Mouse (Mus musculus) megakaryocyte, embryonic 14.5 days (primary cell): ENCODE results near the gene Adm2. TPM values are rescaled to one million over a fixed set of nuclear protein-coding genes. Genes with fewer than 3 reads are reported as not detected.

Source experiments
- H3K27me3 ChIP-seq: replicated peaks from 2 replicates; pipeline ENCODE3; 2012; ENCODE audit warnings: inconsistent platforms
- H3K36me3 ChIP-seq: replicated peaks from 2 replicates; pipeline ENCODE3; 2012; ENCODE audit warnings: low read length, inconsistent platforms, mixed read lengths
- H3K4me1 ChIP-seq: 2 replicates; pipeline ENCODE4 v1.6.1; 2012; ENCODE audit warnings: inconsistent platforms
- H3K4me3 ChIP-seq: replicated peaks from 2 replicates; pipeline ENCODE3; 2012; ENCODE audit warnings: moderate library complexity, mild to moderate bottlenecking, inconsistent platforms
- H3K9me3 ChIP-seq: 2 replicates; pipeline ENCODE4 v1.6.1; 2012; ENCODE audit warnings: inconsistent platforms
- FLI1 ChIP-seq: IDR thresholded peaks from 2 replicates; pipeline ENCODE4 v1.6.1; 2012; ENCODE audit warnings: low read length, inconsistent platforms, mixed read lengths
- GATA1 ChIP-seq: IDR thresholded peaks from 3 replicates; pipeline ENCODE4 v1.6.1; 2012; ENCODE audit warnings: mixed read lengths, low read length, inconsistent platforms, borderline replicate concordance
- polyA plus RNA-seq: library from polyadenylated mRNA; stranded (reverse); fragments of >175 nt; gene quantifications from 2 replicates; pipeline ENCODE4 v1.2.3, GENCODE M21; 2012; ENCODE audit warnings: low replicate concordance; ENCODE audit not compliant: insufficient read depth

The Adm2 gene
- polyA plus RNA-seq, 1 experiment, result 4.0 TPM

DNA sequence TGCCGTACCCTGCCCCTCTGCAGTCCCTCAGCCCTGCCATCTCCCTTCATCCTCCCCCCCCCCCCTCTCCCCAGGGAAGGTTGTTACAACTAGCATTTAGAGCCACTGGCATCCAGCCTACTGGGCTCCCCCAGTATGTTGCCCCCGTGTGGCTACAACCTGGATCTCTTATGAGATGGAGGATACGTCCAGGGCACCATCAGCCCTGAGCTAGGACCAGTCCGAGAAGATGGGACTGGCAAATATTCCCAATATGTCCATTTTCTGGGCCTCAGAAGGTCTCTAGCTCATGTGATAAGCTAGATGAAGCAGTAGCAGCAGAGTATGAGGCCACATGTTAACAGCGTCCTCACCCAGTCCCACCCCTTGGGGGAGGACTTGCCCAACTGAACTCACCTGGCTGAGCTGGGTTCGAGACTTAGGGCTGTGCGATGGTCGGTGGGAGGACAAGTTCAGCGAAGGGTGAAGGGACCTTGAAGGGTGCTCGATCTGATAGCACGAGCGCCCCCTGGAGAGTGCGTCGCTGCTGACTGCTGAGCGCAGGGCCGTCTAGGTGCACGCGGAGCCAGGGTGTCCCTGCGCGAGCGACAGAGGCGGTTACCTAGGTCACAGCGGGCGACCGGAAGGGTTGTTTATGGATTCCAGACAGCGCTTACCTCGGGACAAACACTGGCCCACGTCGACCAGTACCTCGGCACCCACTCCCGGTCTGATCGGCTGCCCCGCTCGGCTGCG is 50.7 kb downstream of the Adm2 start:
- TF ChIP-seq GATA1 (0 out of 3 replicates have a peak, but pooled peaks have one; percentile 12), FLI1 (no peak)
- Histone ChIP-seq H3K36me3 (peaks cover 47% of the 10 kb centered on the region), H3K4me3 (peak overlapping the region; percentile 99), H3K4me1 (peaks cover 60% of the 10 kb centered on the region), H3K27me3 (peaks cover 13% of the 10 kb centered on the region), H3K9me3 (no peaks in the 10 kb centered on the region)

DNA sequence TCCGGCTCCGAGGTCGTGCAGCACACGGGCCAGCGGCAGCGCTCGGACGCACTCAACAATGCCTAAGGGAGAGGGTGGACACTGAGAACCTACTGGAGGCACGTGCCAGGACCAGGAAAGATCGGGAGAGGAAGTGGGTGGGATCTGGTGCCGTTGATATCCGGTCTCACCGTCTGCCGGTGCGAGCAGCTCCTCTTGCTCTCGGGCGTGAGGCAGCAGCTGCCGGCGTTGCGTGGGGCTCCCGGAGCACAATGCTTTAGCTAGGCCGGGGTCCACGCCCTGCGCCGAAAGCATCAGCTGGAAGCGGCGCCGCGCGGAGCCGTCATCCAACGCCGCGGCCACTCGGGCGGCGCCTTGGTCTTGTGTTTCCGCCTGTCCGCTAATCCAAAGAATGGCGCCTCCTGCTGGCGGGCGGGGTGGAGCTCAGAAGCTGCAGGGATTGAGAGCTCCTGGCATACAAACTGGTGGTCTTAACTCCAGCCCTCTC is 51.3 kb downstream of the Adm2 start, which contains the start of gene Sco2:
Gene Sco2, minus strand, starts transcription at position 85 of the 487 bp plus-strand sequence.
- Histone ChIP-seq H3K36me3 (peaks cover 41% of the 10 kb centered on the region), H3K4me1 (peaks cover 66% of the 10 kb centered on the region)

More for the DNA sequence above, 51.3 kb downstream of the Adm2 start, which contains the start of gene Sco2:
- peak within 1 kb of the TSS; percentile 99 for H3K4me3 ChIP-seq
- H3K9me3 ChIP-seq, result no peaks in the 10 kb centered on the region
- peaks cover 20% of the 10 kb centered on the region for H3K27me3 ChIP-seq
- TF ChIP-seq FLI1 (no peak), GATA1 (no peak)

Other genes starting within 250 kb of the Adm2 start
- gene Trabd, start 247.6 kb upstream of the Adm2 start, polyA plus RNA-seq, result 86.4 and 115 TPM in 2 replicates
- gene Selenoo, start 233.6 kb upstream of the Adm2 start, polyA plus RNA-seq, result 3.7 and 8.9 TPM in 2 replicates
- gene Tubgcp6, start 199.6 kb upstream of the Adm2 start, polyA plus RNA-seq, result 12.5 and 18.5 TPM in 2 replicates
- 3.8 and 7.9 TPM in 2 replicates for gene Hdac10, start 194.0 kb upstream of the Adm2 start, polyA plus RNA-seq
- not detected in 2 replicates for gene Mapk12, start 182.0 kb upstream of the Adm2 start, polyA plus RNA-seq
- 0.29 TPM in 1 of 2 replicates, not detected in the other for gene Mapk11, start 173.1 kb upstream of the Adm2 start, polyA plus RNA-seq
- 71.6 and 100 TPM in 2 replicates for gene Plxnb2, start 141.9 kb upstream of the Adm2 start, polyA plus RNA-seq
- 3.6 and 10.0 TPM in 2 replicates for gene Dennd6b, start 126.2 kb upstream of the Adm2 start, polyA plus RNA-seq
- gene Ppp6r2, start 111.2 kb upstream of the Adm2 start, polyA plus RNA-seq, result 20.7 and 31.2 TPM in 2 replicates
- gene Sbf1, start 7.4 kb upstream of the Adm2 start, polyA plus RNA-seq, result 171 and 172 TPM in 2 replicates
- not detected in 2 replicates for gene Miox, start 11.7 kb downstream of the Adm2 start, polyA plus RNA-seq
- gene Lmf2, start 32.9 kb downstream of the Adm2 start, polyA plus RNA-seq, result 65.0 and 111 TPM in 2 replicates
- 21.9 and 44.6 TPM in 2 replicates for gene Ncaph2, start 33.0 kb downstream of the Adm2 start, polyA plus RNA-seq
- 47.2 and 56.7 TPM in 2 replicates for gene Sco2, start 51.1 kb downstream of the Adm2 start, polyA plus RNA-seq
- 0.41 and 6.8 TPM in 2 replicates for gene Tymp, start 54.3 kb downstream of the Adm2 start, polyA plus RNA-seq
- gene Odf3b, start 56.6 kb downstream of the Adm2 start, polyA plus RNA-seq, result 16.5 and 19.6 TPM in 2 replicates
- gene Klhdc7b, start 62.2 kb downstream of the Adm2 start, polyA plus RNA-seq, result 0.07 TPM in 1 of 2 replicates, not detected in the other
- gene Syce3, start 87.8 kb downstream of the Adm2 start, polyA plus RNA-seq, result not detected in 2 replicates
- gene Cpt1b, start 103.1 kb downstream of the Adm2 start, polyA plus RNA-seq, result 0.31 TPM in 1 of 2 replicates, not detected in the other
- not detected in 2 replicates for gene C730034F03Rik, start 106.9 kb downstream of the Adm2 start, polyA plus RNA-seq
- gene Gm44502, start 107.0 kb downstream of the Adm2 start, polyA plus RNA-seq, result 0.13 and 0.50 TPM in 2 replicates
- 27.6 and 63.0 TPM in 2 replicates for gene Chkb, start 107.2 kb downstream of the Adm2 start, polyA plus RNA-seq
- not detected in 2 replicates for gene Mapk8ip2, start 131.2 kb downstream of the Adm2 start, polyA plus RNA-seq
- gene Arsa, start 154.7 kb downstream of the Adm2 start, polyA plus RNA-seq, result 82.1 and 91.3 TPM in 2 replicates
- 37.4 and 85.0 TPM in 2 replicates for gene Shank3, start 176.9 kb downstream of the Adm2 start, polyA plus RNA-seq
- gene Acr, start 245.6 kb downstream of the Adm2 start, polyA plus RNA-seq, result 0.49 and 3.0 TPM in 2 replicates